Mouse (Mus musculus): ENCODE results near the gene Aloxe3. TPM values are rescaled to one million over a fixed set of nuclear protein-coding genes. Genes with fewer than 3 reads are reported as not detected.

Aloxe3 gene
- polyA plus RNA-seq, 1 experiment from 2014 or later: not detected

- DNase-seq (ENCODE audit: low spot score) (peak; percentile 85), ATAC-seq (replicated peaks; ENCODE audit: low FRiP score) (peak; percentile 22; the same call in 1 of the 2 replicates)
- Histone ChIP-seq H3K4me1 (replicated peaks; ENCODE audit: control insufficient read depth, insufficient read depth, low read length) (peaks cover 29% of the 10 kb centered on the region), H3K9ac (ENCODE audit: low read length) (peak overlapping the region; percentile 75), H3K4me3 (ENCODE audit: low read depth, low read length) (peak overlapping the region; percentile 74), H3K36me3 (ENCODE audit: control insufficient read depth, insufficient read depth, low read length) (no peaks in the 10 kb centered on the region; the same call in 1 of the 2 replicates), H3K4me2 (ENCODE audit: low read depth, low read length, severe bottlenecking) (peak overlapping the region; percentile 97), H3K9me3 (ENCODE audit: control insufficient read depth, low read length) (no peaks in the 10 kb centered on the region), H3K27ac (ENCODE audit: low read depth, low read length) (peak overlapping the region; percentile 55), H3K27me3 (ENCODE audit: control insufficient read depth, insufficient read depth, low read length) (peaks cover 13% of the 10 kb centered on the region)
- 1% methylated on average over 45 of the region's 45 CpGs for WGBS
Measured at GRCm38 (mm10) chr11:69117737-69118695, 7.7 kb upstream of the Aloxe3 start.

DNA sequence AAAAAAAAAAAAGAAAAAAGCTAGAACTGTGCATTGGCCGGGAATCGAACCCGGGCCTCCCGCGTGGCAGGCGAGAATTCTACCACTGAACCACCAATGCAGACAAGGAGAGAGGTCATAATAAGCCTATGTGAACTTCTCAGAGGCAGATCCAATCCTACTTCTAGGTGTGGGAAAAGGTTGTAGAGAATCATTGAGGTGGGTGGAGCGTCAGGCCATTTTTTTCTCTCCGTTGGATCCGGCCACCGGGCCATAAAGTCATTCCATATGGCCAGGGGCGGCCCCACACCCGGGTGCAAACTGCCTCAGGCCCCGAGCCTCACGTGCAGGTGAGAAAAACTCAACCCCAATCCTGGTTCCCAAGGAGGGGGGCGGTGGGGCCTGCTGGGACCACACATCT lies 6.9 kb upstream of the Aloxe3 start:
- Histone ChIP-seq H3K4me3 (ENCODE audit: low read depth, low read length) (peak overlapping the region; percentile 74), H3K27me3 (ENCODE audit: control insufficient read depth, insufficient read depth, low read length) (peaks cover 13% of the 10 kb centered on the region), H3K4me2 (ENCODE audit: low read depth, low read length, severe bottlenecking) (peak overlapping the region; percentile 97), H3K27ac (ENCODE audit: low read depth, low read length) (no peak overlapping the region), H3K36me3 (ENCODE audit: control insufficient read depth, insufficient read depth, low read length) (no peaks in the 10 kb centered on the region; the same call in 1 of the 2 replicates), H3K9ac (ENCODE audit: low read length) (no peak overlapping the region; the same call in 1 of the 2 replicates), H3K4me1 (replicated peaks; ENCODE audit: control insufficient read depth, insufficient read depth, low read length) (peaks cover 30% of the 10 kb centered on the region), H3K9me3 (ENCODE audit: control insufficient read depth, low read length) (no peaks in the 10 kb centered on the region)
- 3% methylated on average over 15 of the region's 15 CpGs for WGBS
- ATAC-seq (replicated peaks; ENCODE audit: low FRiP score) (no peak), DNase-seq (ENCODE audit: low spot score) (peak; percentile 92)

DNA sequence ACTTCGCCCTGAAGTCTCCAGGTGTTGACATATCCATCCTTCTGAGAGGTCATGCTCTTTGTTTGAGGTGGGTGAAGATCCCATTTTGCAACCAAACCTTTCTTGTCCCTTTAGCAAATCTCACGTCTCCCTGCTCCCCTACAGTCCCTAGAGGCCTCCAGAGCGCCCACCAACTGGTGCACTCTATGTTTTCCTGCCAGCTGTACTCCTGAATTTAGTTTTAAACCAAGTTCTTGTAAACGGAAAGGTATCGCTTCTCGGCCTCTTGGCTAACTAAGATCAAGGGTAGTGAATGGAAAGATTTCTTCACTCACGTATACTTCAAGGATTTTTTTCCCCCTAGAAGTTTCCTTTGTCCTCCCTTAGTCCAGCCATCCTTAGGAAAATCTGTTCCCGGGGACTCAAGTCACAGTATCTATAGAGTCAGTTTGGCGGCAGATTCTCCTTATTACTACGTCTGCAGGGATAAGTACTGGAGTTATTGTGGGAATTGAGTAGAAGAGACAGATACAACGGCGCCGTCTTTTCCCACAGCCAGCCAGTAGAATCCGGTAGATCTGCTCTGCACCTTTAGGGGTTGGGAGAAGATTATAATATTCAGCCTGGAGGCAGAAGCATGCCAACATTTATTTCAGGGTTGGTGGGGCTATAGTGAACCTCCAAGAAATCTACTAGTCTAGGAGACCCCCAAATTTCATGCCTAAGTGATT lies 6.1 kb upstream of the Aloxe3 start:
- Histone ChIP-seq H3K4me2 (ENCODE audit: low read depth, low read length, severe bottlenecking) (peak overlapping the region; percentile 96), H3K4me1 (replicated peaks; ENCODE audit: control insufficient read depth, insufficient read depth, low read length) (peaks cover 30% of the 10 kb centered on the region), H3K27me3 (ENCODE audit: control insufficient read depth, insufficient read depth, low read length) (peaks cover 13% of the 10 kb centered on the region), H3K9ac (ENCODE audit: low read length) (no peak overlapping the region; the same call in 1 of the 2 replicates), H3K36me3 (ENCODE audit: control insufficient read depth, insufficient read depth, low read length) (no peaks in the 10 kb centered on the region; the same call in 1 of the 2 replicates), H3K27ac (ENCODE audit: low read depth, low read length) (no peak overlapping the region), H3K9me3 (ENCODE audit: control insufficient read depth, low read length) (no peaks in the 10 kb centered on the region), H3K4me3 (ENCODE audit: low read depth, low read length) (peak overlapping the region; percentile 76)
- no peak for DNase-seq (ENCODE audit: low spot score)
- ATAC-seq (replicated peaks; ENCODE audit: low FRiP score): no peak
- WGBS: 27% methylated on average over 14 of the region's 14 CpGs

DNA sequence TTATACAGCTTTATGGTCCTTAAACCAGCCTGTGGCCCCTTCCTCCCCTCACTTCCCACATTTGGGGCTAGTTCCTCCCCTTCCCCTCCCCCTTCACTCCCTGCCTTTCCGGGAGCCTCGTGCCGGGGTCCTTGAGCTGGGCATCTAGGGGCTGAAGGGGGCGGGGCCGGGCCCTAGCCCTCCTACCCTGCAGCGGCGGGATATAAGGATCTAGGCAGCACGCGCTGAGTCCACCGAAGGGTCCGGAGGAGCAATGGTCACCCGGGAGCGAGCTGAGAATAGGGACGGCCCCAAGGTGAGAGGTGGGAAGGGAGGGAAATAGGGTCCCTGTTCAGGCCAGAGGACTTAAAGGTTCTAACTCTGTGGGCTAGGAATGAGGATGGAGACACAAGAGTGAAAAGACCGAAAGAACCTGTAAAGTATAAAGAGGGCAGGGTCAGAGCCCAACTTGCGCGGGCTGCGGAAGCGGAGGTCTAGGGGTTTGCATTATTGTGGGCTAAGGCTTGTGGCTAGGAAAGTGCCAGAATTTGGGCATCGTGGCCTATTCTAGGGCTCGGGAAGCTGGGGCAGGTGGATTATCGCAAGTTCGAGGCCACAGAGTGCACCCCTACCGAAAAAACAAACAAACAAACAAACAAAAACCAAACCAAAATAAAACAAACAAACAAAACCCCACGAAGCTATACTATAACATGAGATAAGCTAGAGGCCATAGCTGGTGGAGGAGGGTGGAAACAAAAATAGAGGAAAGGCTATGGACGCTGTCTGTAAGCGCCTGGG lies 5.3 kb upstream of the Aloxe3 start, which contains the start of gene Hes7:
TSS of gene Hes7 (plus strand) at position 184 of the 780 bp plus-strand sequence.
- Histone ChIP-seq H3K9ac (ENCODE audit: low read length) (peak within 1 kb of the TSS; percentile 69), H3K9me3 (ENCODE audit: control insufficient read depth, low read length) (no peaks in the 10 kb centered on the region), H3K4me1 (replicated peaks; ENCODE audit: control insufficient read depth, insufficient read depth, low read length) (peaks cover 30% of the 10 kb centered on the region), H3K4me2 (ENCODE audit: low read depth, low read length, severe bottlenecking) (peak within 1 kb of the TSS; percentile 97), H3K27ac (ENCODE audit: low read depth, low read length) (no peak within 1 kb of the TSS), H3K36me3 (ENCODE audit: control insufficient read depth, insufficient read depth, low read length) (no peaks in the 10 kb centered on the region; the same call in 1 of the 2 replicates), H3K4me3 (ENCODE audit: low read depth, low read length) (peak within 1 kb of the TSS; percentile 76), H3K27me3 (ENCODE audit: control insufficient read depth, insufficient read depth, low read length) (peaks cover 13% of the 10 kb centered on the region)
- peak; percentile 76 for DNase-seq (ENCODE audit: low spot score)
- WGBS: 2% methylated on average over 27 of the region's 27 CpGs
- ATAC-seq (replicated peaks; ENCODE audit: low FRiP score): no peak

- H3K9me3 ChIP-seq (ENCODE audit: control insufficient read depth, low read length): no peaks in the 10 kb centered on the region
- H3K27ac ChIP-seq (ENCODE audit: low read depth, low read length): no peak overlapping the region
- DNase-seq (ENCODE audit: low spot score) (peak; percentile 70), ATAC-seq (replicated peaks; ENCODE audit: low FRiP score) (no peak)
- under 1% methylated on average over 33 of the region's 33 CpGs for WGBS
- peaks cover 34% of the 10 kb centered on the region for H3K4me1 ChIP-seq (replicated peaks; ENCODE audit: control insufficient read depth, insufficient read depth, low read length)
- peaks cover 13% of the 10 kb centered on the region for H3K27me3 ChIP-seq (ENCODE audit: control insufficient read depth, insufficient read depth, low read length)
- H3K4me3 ChIP-seq (ENCODE audit: low read depth, low read length): peak overlapping the region; percentile 76
- H3K9ac ChIP-seq (ENCODE audit: low read length): peak overlapping the region; percentile 69
- peak overlapping the region; percentile 96 for H3K4me2 ChIP-seq (ENCODE audit: low read depth, low read length, severe bottlenecking)
- H3K36me3 ChIP-seq (ENCODE audit: control insufficient read depth, insufficient read depth, low read length): no peaks in the 10 kb centered on the region; the same call in 1 of the 2 replicates
Measured at GRCm38 (mm10) chr11:69121001-69121740, 4.5 kb upstream of the Aloxe3 start.

- WGBS: 0% methylated on average over 30 of the region's 32 CpGs
- ATAC-seq (replicated peaks; ENCODE audit: low FRiP score): no peak
- H3K9me3 ChIP-seq (ENCODE audit: control insufficient read depth, low read length): no peaks in the 10 kb centered on the region
- H3K9ac ChIP-seq (ENCODE audit: low read length): peak overlapping the region; percentile 69
- H3K27ac ChIP-seq (ENCODE audit: low read depth, low read length): no peak overlapping the region
- peaks cover 10% of the 10 kb centered on the region for H3K27me3 ChIP-seq (ENCODE audit: control insufficient read depth, insufficient read depth, low read length)
- H3K4me3 ChIP-seq (ENCODE audit: low read depth, low read length): peak overlapping the region; percentile 76
- H3K36me3 ChIP-seq (ENCODE audit: control insufficient read depth, insufficient read depth, low read length): no peaks in the 10 kb centered on the region; the same call in 1 of the 2 replicates
- no peak for DNase-seq (ENCODE audit: low spot score)
- peaks cover 37% of the 10 kb centered on the region for H3K4me1 ChIP-seq (replicated peaks; ENCODE audit: control insufficient read depth, insufficient read depth, low read length)
- H3K4me2 ChIP-seq (ENCODE audit: low read depth, low read length, severe bottlenecking): peak overlapping the region; percentile 96
Measured at GRCm38 (mm10) chr11:69121741-69122335, 3.9 kb upstream of the Aloxe3 start.

- H3K4me2 ChIP-seq (ENCODE audit: low read depth, low read length, severe bottlenecking): peak within 1 kb of the TSS; percentile 96
- peaks cover 34% of the 10 kb centered on the region for H3K4me1 ChIP-seq (replicated peaks; ENCODE audit: control insufficient read depth, insufficient read depth, low read length)
Measured at GRCm38 (mm10) chr11:69122336-69122951, 3.3 kb upstream of the Aloxe3 start, which contains the start of gene 9130213A22Rik. Gene 9130213A22Rik, minus strand, starts transcription at chr11:69122589.

More at GRCm38 (mm10) chr11:69122336-69122951, 3.3 kb upstream of the Aloxe3 start, which contains the start of gene 9130213A22Rik:
- Histone ChIP-seq H3K36me3 (ENCODE audit: control insufficient read depth, insufficient read depth, low read length) (no peaks in the 10 kb centered on the region; the same call in 1 of the 2 replicates), H3K27ac (ENCODE audit: low read depth, low read length) (peak within 1 kb of the TSS; percentile 37; the same call in 1 of the 2 replicates), H3K9ac (ENCODE audit: low read length) (peak within 1 kb of the TSS; percentile 69), H3K4me3 (ENCODE audit: low read depth, low read length) (peak within 1 kb of the TSS; percentile 76), H3K9me3 (ENCODE audit: control insufficient read depth, low read length) (no peaks in the 10 kb centered on the region), H3K27me3 (ENCODE audit: control insufficient read depth, insufficient read depth, low read length) (peaks cover 13% of the 10 kb centered on the region)
- WGBS: under 1% methylated on average over 62 of the region's 66 CpGs
- DNase-seq (ENCODE audit: low spot score) (peak; percentile 95), ATAC-seq (replicated peaks; ENCODE audit: low FRiP score) (peak; percentile 66)
